Mouse (Mus musculus) myocyte (in vitro differentiated cells): ENCODE results near the gene Iqgap1.

Source experiments
- POLR2A ChIP-seq: IDR thresholded peaks from one replicate; pipeline ENCODE4 v1.6.1; 2011; ENCODE audit warnings: low read depth, mild to moderate bottlenecking, control low read depth, moderate library complexity; ENCODE audit not compliant: insufficient read length
- POLR2AphosphoS2 ChIP-seq: IDR thresholded peaks from one replicate; pipeline ENCODE4 v1.6.1; 2011; ENCODE audit warnings: low read depth, control low read depth; ENCODE audit not compliant: insufficient read length

- TF ChIP-seq POLR2A (no peak), POLR2AphosphoS2 (no peak)
These were observed 38.4 kb upstream of the Iqgap1 start for GRCm38 (mm10) chr7:80864151-80864550.
